Mouse (Mus musculus) lung, postnatal 0 days (tissue): ENCODE results near the gene Atf7ip.

Experiments
- CTCF ChIP-seq: IDR thresholded peaks from 2 replicates; pipeline ENCODE4 v1.5.1; 2016; ENCODE audit warnings: antibody characterized with exemption, mild to moderate bottlenecking
- EP300 ChIP-seq: IDR thresholded peaks from 2 replicates; pipeline ENCODE4 v1.6.1; 2016; ENCODE audit warnings: antibody characterized with exemption, mild to moderate bottlenecking, control low read depth

- TF ChIP-seq CTCF (no peak), EP300 (no peak)
Measured at GRCm38 (mm10) chr6:136549606-136550005, 43.6 kb downstream of the Atf7ip start.
